Comparison of ENCODE assay signal across 13 mouse cellular contexts in genomic region chr11:117027681-117028080, GRCm38 (mm10).
DNase-seq lines count a peak whose midpoint lies in the region; ATAC-seq lines count a peak whose summit lies in the region.
"Had no signal": no experiment of that assay in that cellular context is flagged by ENCODE, and none has a peak within 500 bp of the region (broad histone marks: within the 10 kb centered on the region; RNA-seq: fewer than 3 reads in every experiment).

No protein-coding gene starts in this region.

- intact Hi-C loops in heart, postnatal 14 days (cut with DNase I), result no loop called here

- peak; percentile 87 for DNase-seq in heart, embryonic 10.5 days (ENCODE audit: low spot score)
- no peak for DNase-seq in heart, postnatal 14 days
- peak; percentile 25 for DNase-seq in CD4-positive helper T cell, adult 2 months (ENCODE audit: low read depth, low spot score)
- DNase-seq in c-Kit-positive CD71-positive TER-119-positive erythroid progenitor cells, embryonic 14.5 days (ENCODE audit: low spot score), result peak; percentile 93
- no peak for DNase-seq in gastrocnemius, postnatal 4 days (ENCODE audit: low spot score in 2 of 2)
- no peak for DNase-seq in Muller cell, postnatal 12 days (ENCODE audit: inconsistent ontology term)
- DNase-seq: adrenal gland, postnatal 25 days; heart, adult 2 months; kidney, adult 9 months; left cerebral cortex, postnatal 4 days had no signal

- no peak overlapping the region for H3K9ac ChIP-seq in liver, embryonic 12.5 days
- H3K9ac ChIP-seq: embryonic facial prominence, embryonic 15.5 days had no signal

- ATAC-seq in liver, embryonic 12.5 days, result peak; percentile 89
- no peak for ATAC-seq in CD4-positive, CD25-positive, alpha-beta regulatory T cell, adult 4 months

- peaks cover 41% of the 10 kb centered on the region for H3K4me1 ChIP-seq in heart, embryonic 10.5 days
- H3K4me1 ChIP-seq in liver, embryonic 12.5 days, result peaks cover 55% of the 10 kb centered on the region

- 27% methylated on average over 10 of the region's 10 CpGs for WGBS in heart, embryonic 10.5 days
- WGBS in liver, embryonic 12.5 days (ENCODE audit: insufficient replicate concordance), result 18% methylated on average over 10 of the region's 10 CpGs

- peak overlapping the region; percentile 40 for H3K4me2 ChIP-seq in liver, embryonic 12.5 days
- H3K4me2 ChIP-seq: embryonic facial prominence, embryonic 15.5 days had no signal

- H3K27me3 ChIP-seq in heart, embryonic 10.5 days (ENCODE audit: insufficient read depth, poor library complexity, severe bottlenecking), result peaks cover 14% of the 10 kb centered on the region
- no peaks in the 10 kb centered on the region for H3K27me3 ChIP-seq in liver, embryonic 12.5 days (replicated peaks)

- 0 out of 2 replicates have a peak overlapping the region, but pooled peaks have one; percentile 44 for H3K27ac ChIP-seq in heart, embryonic 10.5 days
- peak overlapping the region; percentile 71 for H3K27ac ChIP-seq in liver, embryonic 12.5 days
- H3K27ac ChIP-seq: embryonic facial prominence, embryonic 15.5 days; heart, adult 2 months had no signal

- H3K4me3 ChIP-seq in heart, embryonic 10.5 days, result no peak overlapping the region
- H3K4me3 ChIP-seq in liver, embryonic 12.5 days, result no peak overlapping the region
- H3K4me3 ChIP-seq: embryonic facial prominence, embryonic 15.5 days; heart, adult 2 months had no signal

- no peaks in the 10 kb centered on the region for H3K36me3 ChIP-seq in heart, embryonic 10.5 days
- H3K36me3 ChIP-seq in liver, embryonic 12.5 days, result no peaks in the 10 kb centered on the region
- H3K36me3 ChIP-seq: embryonic facial prominence, embryonic 15.5 days had no signal

- H3K9me3 ChIP-seq in heart, embryonic 10.5 days, result peaks cover 6% of the 10 kb centered on the region; the same call in 1 of the 2 replicates
- peaks cover 9% of the 10 kb centered on the region for H3K9me3 ChIP-seq in liver, embryonic 12.5 days (replicated peaks)
- H3K9me3 ChIP-seq: embryonic facial prominence, embryonic 15.5 days had no signal

Comparison
In these comparisons a context has a peak if more than half of its experiments do, and no peak if none do; other contexts are left out.
1. DNase-seq: peak in heart, embryonic 10.5 days (single experiment), CD4-positive helper T cell, adult 2 months (single experiment) and c-Kit-positive CD71-positive TER-119-positive erythroid progenitor cells, embryonic 14.5 days (single experiment); none in heart, postnatal 14 days (0 of 2), gastrocnemius, postnatal 4 days (0 of 2) and Muller cell, postnatal 12 days (single experiment).